Mouse (Mus musculus): ENCODE measurements around the gene P2rx7. TPM values are rescaled to one million over a fixed set of nuclear protein-coding genes. Genes with fewer than 3 reads are reported as not detected.

Gene P2rx7
- polyA plus RNA-seq, 1 experiment = 1.4 TPM

- no peak overlapping the region for H3K4me3 ChIP-seq (ENCODE audit: insufficient read depth, low read length)
- TF ChIP-seq POLR2A (IDR thresholded peaks at IDR 0.05; ENCODE audit: low read depth, low read length) (no peak), CTCF (IDR thresholded peaks at IDR 0.05; ENCODE audit: borderline replicate concordance, insufficient read depth, low read length) (no peak)
- no peaks in the 10 kb centered on the region for H3K4me1 ChIP-seq (ENCODE audit: control insufficient read depth, insufficient read depth, low read length)
- H3K27ac ChIP-seq (ENCODE audit: insufficient read depth, low read length) = no peak overlapping the region
Observed at GRCm38 (mm10) chr5:122700109-122700836, 56.6 kb downstream of the P2rx7 start.

GRCm38 (mm10) chr5:122700837-122701212 lies 57.1 kb downstream of the P2rx7 start:
- Histone ChIP-seq H3K27ac (ENCODE audit: insufficient read depth, low read length) (no peak overlapping the region), H3K4me1 (ENCODE audit: control insufficient read depth, insufficient read depth, low read length) (no peaks in the 10 kb centered on the region), H3K4me3 (ENCODE audit: insufficient read depth, low read length) (no peak overlapping the region)
- TF ChIP-seq POLR2A (IDR thresholded peaks at IDR 0.05; ENCODE audit: low read depth, low read length) (no peak), CTCF (IDR thresholded peaks at IDR 0.05; ENCODE audit: borderline replicate concordance, insufficient read depth, low read length) (no peak)

- no peak overlapping the region for H3K4me3 ChIP-seq (ENCODE audit: insufficient read depth, low read length)
- TF ChIP-seq POLR2A (IDR thresholded peaks at IDR 0.05; ENCODE audit: low read depth, low read length) (no peak), CTCF (IDR thresholded peaks at IDR 0.05; ENCODE audit: borderline replicate concordance, insufficient read depth, low read length) (no peak)
Observed at GRCm38 (mm10) chr5:122702156-122702555, 58.4 kb downstream of the P2rx7 start.

GRCm38 (mm10) chr5:122703574-122703973 lies 59.9 kb downstream of the P2rx7 start:
- no peaks in the 10 kb centered on the region; the same call in 1 of the 2 replicates for H3K4me1 ChIP-seq (ENCODE audit: control insufficient read depth, insufficient read depth, low read length)
- H3K4me3 ChIP-seq (ENCODE audit: insufficient read depth, low read length) = no peak overlapping the region
- no peak for TF ChIP-seq POLR2A (IDR thresholded peaks at IDR 0.05; ENCODE audit: low read depth, low read length)
- TF ChIP-seq CTCF (IDR thresholded peaks at IDR 0.05; ENCODE audit: borderline replicate concordance, insufficient read depth, low read length) = no peak
- H3K27ac ChIP-seq (ENCODE audit: insufficient read depth, low read length) = no peak overlapping the region

More at GRCm38 (mm10) chr5:122702156-122702555, 58.4 kb downstream of the P2rx7 start:
- Histone ChIP-seq H3K4me1 (ENCODE audit: control insufficient read depth, insufficient read depth, low read length) (no peaks in the 10 kb centered on the region), H3K27ac (ENCODE audit: insufficient read depth, low read length) (no peak overlapping the region)

- H3K4me3 ChIP-seq (ENCODE audit: insufficient read depth, low read length) = no peak overlapping the region
- H3K27ac ChIP-seq (ENCODE audit: insufficient read depth, low read length) = no peak overlapping the region
- TF ChIP-seq POLR2A (IDR thresholded peaks at IDR 0.05; ENCODE audit: low read depth, low read length) = no peak
- H3K4me1 ChIP-seq (ENCODE audit: control insufficient read depth, insufficient read depth, low read length) = no peaks in the 10 kb centered on the region; the same call in 1 of the 2 replicates
Observed at GRCm38 (mm10) chr5:122704571-122704970, 60.9 kb downstream of the P2rx7 start.

- H3K4me3 ChIP-seq (ENCODE audit: insufficient read depth, low read length) = no peak overlapping the region
- no peak overlapping the region for H3K27ac ChIP-seq (ENCODE audit: insufficient read depth, low read length)
- no peak for TF ChIP-seq POLR2A (IDR thresholded peaks at IDR 0.05; ENCODE audit: low read depth, low read length)
- TF ChIP-seq CTCF (IDR thresholded peaks at IDR 0.05; ENCODE audit: borderline replicate concordance, insufficient read depth, low read length) = no peak
- no peaks in the 10 kb centered on the region; the same call in 1 of the 2 replicates for H3K4me1 ChIP-seq (ENCODE audit: control insufficient read depth, insufficient read depth, low read length)
Observed at GRCm38 (mm10) chr5:122705174-122705573, 61.5 kb downstream of the P2rx7 start.

- H3K27ac ChIP-seq (ENCODE audit: insufficient read depth, low read length) = peak overlapping the region; percentile 42
- TF ChIP-seq POLR2A (IDR thresholded peaks at IDR 0.05; ENCODE audit: low read depth, low read length) (no peak), CTCF (IDR thresholded peaks at IDR 0.05; ENCODE audit: borderline replicate concordance, insufficient read depth, low read length) (no peak)
- peak overlapping the region; percentile 47 for H3K4me3 ChIP-seq (ENCODE audit: insufficient read depth, low read length)
- no peaks in the 10 kb centered on the region; the same call in 1 of the 2 replicates for H3K4me1 ChIP-seq (ENCODE audit: control insufficient read depth, insufficient read depth, low read length)
Observed at GRCm38 (mm10) chr5:122706917-122707275, 63.2 kb downstream of the P2rx7 start.

GRCm38 (mm10) chr5:122707276-122708181 lies 63.8 kb downstream of the P2rx7 start, which contains the start of gene P2rx4:
Gene P2rx4, plus strand, starts transcription at chr5:122707544.
- Histone ChIP-seq H3K27ac (ENCODE audit: insufficient read depth, low read length) (peak within 1 kb of the TSS; percentile 42), H3K4me3 (ENCODE audit: insufficient read depth, low read length) (peak within 1 kb of the TSS; percentile 47), H3K4me1 (ENCODE audit: control insufficient read depth, insufficient read depth, low read length) (no peaks in the 10 kb centered on the region; the same call in 1 of the 2 replicates)
- peak; percentile 71 for TF ChIP-seq POLR2A (IDR thresholded peaks at IDR 0.05; ENCODE audit: low read depth, low read length)
- no peak for TF ChIP-seq CTCF (IDR thresholded peaks at IDR 0.05; ENCODE audit: borderline replicate concordance, insufficient read depth, low read length)

- H3K4me3 ChIP-seq (ENCODE audit: insufficient read depth, low read length) = no peak overlapping the region
- H3K27ac ChIP-seq (ENCODE audit: insufficient read depth, low read length) = no peak overlapping the region
- no peak for TF ChIP-seq POLR2A (IDR thresholded peaks at IDR 0.05; ENCODE audit: low read depth, low read length)
- H3K4me1 ChIP-seq (ENCODE audit: control insufficient read depth, insufficient read depth, low read length) = no peaks in the 10 kb centered on the region; the same call in 1 of the 2 replicates
Observed at GRCm38 (mm10) chr5:122708819-122709218, 65.1 kb downstream of the P2rx7 start.

- no peak overlapping the region for H3K27ac ChIP-seq (ENCODE audit: insufficient read depth, low read length)
- TF ChIP-seq POLR2A (IDR thresholded peaks at IDR 0.05; ENCODE audit: low read depth, low read length) (no peak), CTCF (IDR thresholded peaks at IDR 0.05; ENCODE audit: borderline replicate concordance, insufficient read depth, low read length) (no peak)
- no peak overlapping the region for H3K4me3 ChIP-seq (ENCODE audit: insufficient read depth, low read length)
- H3K4me1 ChIP-seq (ENCODE audit: control insufficient read depth, insufficient read depth, low read length) = no peaks in the 10 kb centered on the region
Observed at GRCm38 (mm10) chr5:122715723-122716122, 72.0 kb downstream of the P2rx7 start.
